Mouse (Mus musculus): ENCODE measurements around the gene Vmn1r88.
"Not testable (repeated sequence)": the region's sequence is repeated elsewhere in the genome, so short reads cannot be mapped to it uniquely, and the experiment has no call there.

Gene Vmn1r88

DNA sequence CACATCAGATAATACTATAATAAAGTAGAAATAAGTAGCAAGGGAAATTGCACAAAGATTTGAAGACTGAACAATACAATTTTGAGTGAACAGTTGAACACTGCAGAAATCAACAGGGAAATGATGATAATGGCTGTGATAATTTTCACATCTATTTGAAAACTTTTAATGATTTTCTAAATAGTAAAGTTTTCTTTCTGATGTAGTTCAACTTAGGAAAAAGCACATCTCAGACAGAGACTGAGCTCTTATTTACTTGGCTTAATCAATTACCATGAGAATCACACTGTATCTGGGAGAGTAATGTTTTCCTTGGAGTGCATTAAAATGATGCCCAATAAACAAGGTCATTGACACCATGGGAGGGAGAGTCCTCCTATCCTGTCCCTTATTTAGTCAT lies at the start of gene Vmn1r88:
Gene Vmn1r88 (plus strand): TSS at position 301 of the 400 bp plus-strand sequence.
- no peak for DNase-seq

DNA sequence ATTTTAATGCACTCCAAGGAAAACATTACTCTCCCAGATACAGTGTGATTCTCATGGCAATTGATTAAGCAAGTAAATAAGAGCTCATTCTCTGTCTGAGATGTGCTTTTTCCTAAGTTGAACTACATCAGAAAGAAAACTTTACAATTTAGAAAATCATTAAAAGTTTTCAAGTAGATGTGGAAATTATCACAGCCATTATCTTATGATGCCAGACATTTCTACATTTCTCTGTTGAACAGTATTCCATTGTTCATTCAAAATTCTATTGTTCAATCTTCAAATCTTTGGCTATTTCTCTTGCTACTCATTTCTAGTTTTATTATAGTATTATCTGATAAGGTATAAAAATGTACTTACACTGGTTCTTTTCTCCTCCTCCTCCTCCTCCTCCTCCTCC lies 39.6 kb upstream of the Vmn1r88 start, which contains the start of gene Vmn1r86:
Gene Vmn1r86 (minus strand): TSS at position 101 of the 400 bp plus-strand sequence.
- DNase-seq: no peak

DNA sequence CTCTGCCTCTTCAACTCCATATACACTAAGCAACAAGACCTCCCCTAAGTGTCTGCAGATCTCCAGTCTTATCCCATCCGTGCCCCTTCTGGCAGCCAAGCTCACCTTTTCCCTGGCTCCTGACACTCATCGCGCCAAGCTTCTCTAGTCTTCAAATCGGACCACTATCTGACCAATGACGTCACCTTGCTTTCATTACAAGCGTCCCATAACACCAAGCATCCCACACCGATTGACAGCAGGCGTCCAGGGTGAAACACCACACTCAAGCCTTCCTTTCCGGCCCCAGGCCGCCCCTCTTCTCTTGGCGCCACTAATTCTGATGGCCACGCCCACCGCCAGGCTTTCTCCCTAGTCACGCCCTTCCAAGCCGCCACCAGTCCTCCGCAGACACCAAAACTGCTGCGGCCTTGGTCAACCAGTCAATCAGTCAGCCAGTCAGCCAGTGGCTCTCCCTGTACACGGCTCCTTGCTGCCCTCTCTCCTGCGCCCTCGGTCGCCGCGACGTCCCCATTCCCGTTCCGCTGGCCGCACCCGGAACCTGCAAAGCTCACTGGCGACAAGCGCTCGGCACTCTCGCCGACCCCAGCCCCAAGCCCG lies 35.7 kb upstream of the Vmn1r88 start:
- DNase-seq: not testable (repeated sequence)

DNA sequence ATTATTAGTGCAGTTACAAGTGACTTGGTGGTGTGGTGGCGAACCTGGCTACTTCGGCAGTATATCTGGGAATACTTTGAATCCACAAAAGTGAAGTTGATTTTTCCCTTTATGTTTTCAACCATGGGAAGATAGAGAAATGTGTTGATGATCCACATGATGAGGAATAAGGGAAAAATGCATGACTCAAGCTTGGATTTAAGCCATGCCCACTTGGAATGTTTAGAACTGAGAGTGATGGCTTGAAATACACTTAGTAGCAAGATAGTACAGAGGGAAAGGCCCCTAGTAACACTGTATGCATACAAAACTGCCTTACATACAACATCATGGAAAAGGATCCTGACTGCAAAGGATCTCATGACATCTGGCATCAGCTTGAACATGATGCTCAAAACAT lies 27.5 kb upstream of the Vmn1r88 start:
- no peak for DNase-seq

DNA sequence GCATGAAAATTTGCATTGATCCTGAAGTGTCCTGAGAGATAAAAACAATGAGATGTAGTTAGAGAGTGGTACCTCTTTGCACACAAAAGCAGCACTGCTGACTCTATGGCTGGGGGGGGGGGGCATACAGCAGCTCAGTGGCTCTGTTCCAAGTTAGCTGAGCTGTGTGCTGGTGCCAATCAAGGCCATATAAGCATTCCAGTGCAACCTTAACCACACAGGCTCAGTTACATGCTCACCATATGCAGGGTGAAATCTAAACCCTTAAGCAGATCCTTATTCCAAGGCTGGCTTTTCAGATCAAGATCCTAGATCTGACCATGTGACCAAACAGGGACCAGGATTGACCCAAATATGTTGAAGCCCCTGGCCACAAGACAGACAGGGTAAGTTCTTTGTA lies 22.0 kb upstream of the Vmn1r88 start:
- DNase-seq: no peak

DNA sequence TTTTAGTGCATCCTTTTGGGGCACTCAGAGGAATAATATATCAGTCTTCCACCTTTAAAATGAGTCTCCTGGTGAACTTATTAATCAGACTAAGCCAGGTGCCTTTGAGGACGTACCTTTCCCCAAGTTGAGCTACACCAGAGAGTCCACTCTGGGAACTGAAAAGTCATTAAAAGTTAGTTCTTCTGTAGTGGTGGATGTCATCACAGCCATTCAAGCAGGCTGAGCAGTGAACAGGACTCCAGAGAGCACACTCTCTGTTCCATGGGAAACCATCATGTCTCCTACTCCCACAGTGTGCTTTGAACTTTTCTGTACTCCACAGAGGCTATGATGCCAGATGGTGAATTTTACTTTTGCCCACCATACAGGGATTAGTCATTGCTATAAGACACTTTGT lies 19.3 kb upstream of the Vmn1r88 start, which contains the start of gene Vmn1r87:
Gene Vmn1r87 (minus strand): TSS at position 101 of the 400 bp plus-strand sequence.
- no peak for DNase-seq

DNA sequence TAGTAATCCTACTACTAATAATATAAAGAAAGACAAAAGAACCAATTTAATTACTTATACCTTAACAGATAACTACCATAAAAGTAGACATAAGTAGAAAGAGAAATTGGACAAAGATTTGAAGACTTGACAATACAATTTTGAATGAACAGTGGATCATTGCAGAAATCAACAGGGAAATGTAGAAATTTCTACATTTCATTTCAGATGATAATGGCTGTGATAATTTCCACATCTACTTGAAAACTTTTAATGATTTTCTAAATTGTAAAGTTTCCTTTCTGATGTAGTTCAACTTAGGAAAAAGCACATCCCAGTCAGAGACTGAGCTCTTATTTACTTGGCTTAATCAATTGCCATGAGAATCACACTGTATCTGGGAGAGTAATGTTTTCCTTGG lies 53.4 kb downstream of the Vmn1r88 start, which contains the start of gene Vmn1r89:
Gene Vmn1r89 (plus strand): TSS at position 301 of the 400 bp plus-strand sequence.
- DNase-seq: no peak
